Mouse (Mus musculus): Measurements from ENCODE around the gene Slit2.
A peak's percentile ranks its signal among the peaks of the same experiment; 100 is the strongest.

Gene Slit2

GRCm38 (mm10) chr5:48234728-48235127 lies 251.8 kb downstream of the Slit2 start:
- no peak for DNase-seq

- DNase-seq: no peak
Measured at GRCm38 (mm10) chr5:48235270-48235669, 252.3 kb downstream of the Slit2 start.

GRCm38 (mm10) chr5:48240751-48241150 lies 257.8 kb downstream of the Slit2 start:
- DNase-seq: peak in 1 of 2 experiments; percentile 11

GRCm38 (mm10) chr5:48248327-48248726 lies 265.4 kb downstream of the Slit2 start:
- no peak for DNase-seq

GRCm38 (mm10) chr5:48277561-48277960 lies 294.6 kb downstream of the Slit2 start:
- no peak for DNase-seq

GRCm38 (mm10) chr5:48301186-48301585 lies 318.2 kb downstream of the Slit2 start:
- no peak for DNase-seq

GRCm38 (mm10) chr5:48315057-48315602 lies 332.2 kb downstream of the Slit2 start:
- peak in 1 of 2 experiments; percentile 8 for DNase-seq

GRCm38 (mm10) chr5:48320597-48320996 lies 337.7 kb downstream of the Slit2 start:
- no peak for DNase-seq

GRCm38 (mm10) chr5:48326221-48326620 lies 343.3 kb downstream of the Slit2 start:
- DNase-seq: no peak

- no peak for DNase-seq
Measured at GRCm38 (mm10) chr5:48327652-48328051, 344.7 kb downstream of the Slit2 start, which contains the start of gene 5730480H06Rik. 5730480H06Rik (plus strand) TSS chr5:48327952.

- DNase-seq: no peak
Measured at GRCm38 (mm10) chr5:48329751-48330150, 346.8 kb downstream of the Slit2 start.

- no peak for DNase-seq
Measured at GRCm38 (mm10) chr5:48330817-48331216, 347.9 kb downstream of the Slit2 start.

GRCm38 (mm10) chr5:48331441-48331840 lies 348.5 kb downstream of the Slit2 start:
- DNase-seq: no peak

- no peak for DNase-seq
Measured at GRCm38 (mm10) chr5:48333407-48333806, 350.5 kb downstream of the Slit2 start.

GRCm38 (mm10) chr5:48333884-48334513 lies 351.1 kb downstream of the Slit2 start:
- DNase-seq: peak in 1 of 2 experiments; percentile 4

- DNase-seq: no peak
Measured at GRCm38 (mm10) chr5:48340808-48341433, 358.0 kb downstream of the Slit2 start.

GRCm38 (mm10) chr5:48345095-48345982 lies 362.4 kb downstream of the Slit2 start:
- peak in 1 of 2 experiments; percentile 2 for DNase-seq

- no peak for DNase-seq
Measured at GRCm38 (mm10) chr5:48345983-48346648, 363.2 kb downstream of the Slit2 start.

- no peak for DNase-seq
Measured at GRCm38 (mm10) chr5:48349309-48349708, 366.4 kb downstream of the Slit2 start.
